Mouse (Mus musculus) neutrophil, adult 5-6 weeks (primary cell): Measurements from ENCODE around the gene Prss40. TPM values are rescaled to one million over a fixed set of nuclear protein-coding genes. Genes with fewer than 3 reads are reported as not detected.
"Not testable (repeated sequence)": the region's sequence is repeated elsewhere in the genome, so short reads cannot be mapped to it uniquely, and the experiment has no call there.

Experiments
- ATAC-seq: fragments of 151-379, 151-347 bp; 2 replicates; pipeline ENCODE4 v1.8.0; 2017; ENCODE audit warnings: mild to moderate bottlenecking, moderate TSS enrichment; ENCODE audit not compliant: insufficient number of reproducible peaks, poor library complexity, low FRiP score, severe bottlenecking; ENCODE audit errors: extremely low read depth
- total RNA-seq: library from RNA; stranded (forward); fragments of 200-1000 nt; gene quantifications from 2 replicates; pipeline ENCODE4 v1.2.3, GENCODE M21; 2017

The Prss40 gene
- total RNA-seq, 1 experiment from 2014 or later: not detected

GRCm38 (mm10) chr1:34536767-34537485, 23.8 kb downstream of the Prss40 start:
- no peak for ATAC-seq

DNA sequence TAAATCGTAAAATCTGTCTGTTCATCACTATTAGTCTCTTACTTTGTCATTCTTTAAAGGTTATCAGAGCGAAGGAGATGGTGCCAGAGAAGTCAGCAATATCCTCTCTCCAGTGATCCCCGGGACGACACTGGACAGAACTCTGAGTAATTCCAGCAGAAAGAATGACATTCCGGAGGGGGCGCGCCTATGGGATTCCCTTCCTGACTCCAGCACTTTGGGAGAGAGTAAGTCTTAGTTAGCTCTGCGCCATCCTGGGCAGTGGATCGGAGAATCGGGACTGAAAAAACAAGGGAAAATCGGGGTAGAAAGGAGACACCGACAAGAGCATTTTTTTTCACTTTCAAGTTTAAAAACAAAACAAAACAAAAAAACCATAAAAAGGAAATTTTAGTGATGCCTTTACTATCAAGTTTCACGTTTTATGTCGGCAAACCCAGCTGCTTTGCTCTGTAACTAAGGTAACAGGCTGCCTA, 24.4 kb downstream of the Prss40 start:
- ATAC-seq: no peak

DNA sequence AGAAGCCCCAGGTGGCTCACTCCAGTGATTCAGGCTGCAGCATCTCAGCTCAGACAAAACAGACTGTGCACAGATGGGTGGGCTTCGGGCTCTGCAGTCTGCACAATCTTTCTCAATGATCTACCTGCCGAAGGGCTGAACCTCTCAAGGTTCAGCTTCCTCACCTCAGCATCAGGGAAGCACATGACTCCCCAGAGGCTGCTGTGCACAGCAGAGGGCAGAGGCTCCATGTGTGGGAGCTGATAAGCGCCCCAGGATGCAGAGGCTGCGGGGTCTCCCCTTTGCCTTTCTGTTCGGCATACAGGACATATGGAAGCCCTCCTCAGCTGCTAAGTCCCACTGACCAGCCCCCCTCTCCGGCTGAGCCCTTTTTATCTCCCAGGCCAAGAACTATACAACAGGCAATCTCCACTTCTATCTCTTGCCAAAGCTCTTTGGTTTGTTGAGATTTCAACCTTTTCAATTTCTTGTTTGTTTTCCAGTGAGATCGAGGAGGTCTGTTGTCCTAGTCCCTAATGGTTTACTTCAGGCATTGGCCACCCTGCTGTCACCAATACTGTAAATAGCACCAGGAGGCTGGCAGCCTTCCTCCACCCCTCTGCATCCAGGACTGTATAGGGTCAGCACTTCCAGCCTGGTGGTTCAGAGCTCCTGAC, 25.6 kb downstream of the Prss40 start, which contains the start of gene Cfc1:
TSS of gene Cfc1 (plus strand) at position 606 of the 656 bp plus-strand sequence.
- ATAC-seq: not testable (repeated sequence)

- not testable (repeated sequence) for ATAC-seq
Measured at GRCm38 (mm10) chr1:34534574-34534973, 26.2 kb downstream of the Prss40 start.

- ATAC-seq: no peak
Measured at GRCm38 (mm10) chr1:34523647-34524046, 37.1 kb downstream of the Prss40 start.

- no peak for ATAC-seq
Measured at GRCm38 (mm10) chr1:34522850-34523244, 37.9 kb downstream of the Prss40 start.

DNA sequence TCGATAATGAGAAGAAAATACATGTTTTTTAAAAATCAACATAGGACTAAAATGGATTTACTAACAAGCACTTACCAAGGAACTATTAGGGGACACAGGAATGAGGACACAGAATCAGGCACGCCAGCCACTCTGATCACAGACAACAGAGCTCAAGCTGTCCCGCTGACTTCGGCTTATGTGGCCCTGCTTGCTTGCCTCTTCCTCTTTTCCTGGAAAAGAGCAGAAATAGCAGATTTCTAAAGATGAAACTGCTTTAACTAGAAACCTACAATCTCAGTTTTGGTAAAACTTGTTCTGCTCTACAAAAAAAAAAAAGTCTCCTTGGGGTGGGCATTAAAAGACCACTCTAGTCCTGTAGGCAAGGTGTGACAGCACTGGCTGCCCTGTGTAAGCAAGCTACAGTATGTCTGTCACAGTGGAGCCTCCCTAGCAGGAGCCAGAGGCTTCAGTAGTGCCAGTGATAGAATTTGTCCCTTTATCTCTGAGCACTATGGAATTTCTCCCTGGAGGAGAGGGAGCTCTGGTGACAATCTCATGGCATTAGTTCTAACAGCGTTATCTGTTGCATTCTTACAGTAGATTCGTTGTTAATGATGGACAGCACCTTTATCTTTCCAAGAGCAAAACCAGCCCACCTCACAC, 38.4 kb downstream of the Prss40 start:
- no peak for ATAC-seq

- ATAC-seq: no peak
Measured at GRCm38 (mm10) chr1:34518259-34518658, 42.5 kb downstream of the Prss40 start.

GRCm38 (mm10) chr1:34517797-34518196, 42.9 kb downstream of the Prss40 start:
- not testable (repeated sequence) for ATAC-seq

- ATAC-seq: not testable (repeated sequence)
Measured at GRCm38 (mm10) chr1:34517297-34517696, 43.4 kb downstream of the Prss40 start.

DNA sequence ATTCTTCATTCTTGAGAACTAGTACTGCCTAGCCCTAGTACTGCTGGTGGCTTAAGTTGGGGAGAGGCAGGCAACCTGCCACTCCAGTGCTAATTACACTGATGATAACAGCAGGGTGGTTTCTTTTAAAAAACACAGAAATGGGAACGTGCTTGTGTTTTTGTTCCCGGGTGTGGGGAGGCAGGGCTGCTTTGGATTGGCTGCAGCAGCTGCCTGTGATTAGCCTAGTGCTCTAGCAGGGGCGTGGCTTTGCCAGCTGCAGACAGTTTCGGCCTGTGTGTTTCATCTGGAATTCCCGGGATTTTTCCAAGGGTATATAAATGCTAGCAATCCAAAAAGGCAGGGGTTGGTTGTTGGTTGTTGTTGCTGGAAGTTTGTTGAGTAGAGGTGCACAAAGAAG, 44.1 kb downstream of the Prss40 start:
- no peak for ATAC-seq

DNA sequence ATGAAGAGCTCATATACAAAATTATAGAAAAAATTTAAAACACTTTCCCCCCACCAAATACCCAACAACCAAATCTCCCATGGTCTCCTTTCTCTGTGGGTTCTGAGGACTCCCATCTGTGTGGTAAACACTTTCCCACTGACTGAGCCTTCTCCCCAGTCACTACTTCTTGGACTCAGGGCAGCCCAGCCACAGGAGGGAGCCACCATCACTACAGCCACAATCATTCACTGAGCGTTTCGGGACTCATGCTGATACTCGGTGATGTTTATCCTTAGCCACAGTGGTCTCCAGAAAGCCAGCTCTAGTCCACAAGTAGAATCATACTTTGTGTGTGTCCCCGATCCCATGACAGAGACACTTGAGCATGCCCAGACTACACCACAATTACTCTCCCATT, 47.7 kb downstream of the Prss40 start:
- ATAC-seq: no peak

DNA sequence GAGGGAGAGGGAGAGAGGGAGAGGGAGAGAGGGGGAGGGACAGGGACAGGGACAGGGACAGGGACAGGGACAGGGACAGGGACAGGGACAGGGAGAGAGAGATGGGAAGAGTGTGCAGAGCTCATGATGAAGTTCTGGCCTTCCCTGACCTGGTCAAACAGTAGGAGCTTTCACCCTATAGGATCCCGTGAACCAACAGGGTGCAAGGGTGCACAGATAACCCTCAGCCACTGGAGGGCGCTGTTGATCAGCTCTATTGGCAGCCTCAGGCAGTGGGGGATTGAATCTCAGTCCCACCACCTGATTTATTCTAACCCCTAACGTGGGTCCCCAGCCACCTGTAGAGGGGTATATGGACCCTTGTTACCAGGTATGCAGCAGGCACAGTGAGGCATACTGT, 49.7 kb downstream of the Prss40 start:
- peak; percentile 74 for ATAC-seq

GRCm38 (mm10) chr1:34510575-34510981, 50.2 kb downstream of the Prss40 start:
- ATAC-seq: peak; percentile 75

GRCm38 (mm10) chr1:34507986-34508385, 52.8 kb downstream of the Prss40 start:
- ATAC-seq: no peak

DNA sequence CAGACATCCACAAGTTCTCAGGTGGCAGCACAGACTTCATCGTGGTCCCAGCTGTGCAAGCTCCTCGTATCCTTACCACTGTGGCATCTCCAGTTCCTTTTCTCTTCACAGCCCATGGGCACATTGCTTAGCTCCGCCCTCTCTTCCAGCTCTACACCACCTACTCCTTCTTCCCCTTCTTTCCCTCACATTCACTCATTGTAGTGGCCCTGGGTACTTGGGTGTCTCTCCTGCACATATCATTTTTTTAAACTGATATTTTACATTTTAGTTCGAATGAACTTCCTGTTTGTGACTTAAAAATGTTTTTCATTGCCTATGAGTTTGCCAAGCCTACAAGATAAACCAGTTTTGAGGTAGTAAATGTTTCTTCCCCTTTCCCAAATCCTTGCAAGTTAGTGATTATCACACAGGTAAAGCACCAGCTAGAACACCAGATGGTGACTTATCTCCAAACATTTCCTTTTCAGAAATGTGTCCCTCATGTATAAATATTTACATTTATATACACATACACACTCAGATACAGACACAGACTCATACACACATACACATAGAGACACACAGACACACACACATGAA, 54.7 kb downstream of the Prss40 start:
- no peak for ATAC-seq

DNA sequence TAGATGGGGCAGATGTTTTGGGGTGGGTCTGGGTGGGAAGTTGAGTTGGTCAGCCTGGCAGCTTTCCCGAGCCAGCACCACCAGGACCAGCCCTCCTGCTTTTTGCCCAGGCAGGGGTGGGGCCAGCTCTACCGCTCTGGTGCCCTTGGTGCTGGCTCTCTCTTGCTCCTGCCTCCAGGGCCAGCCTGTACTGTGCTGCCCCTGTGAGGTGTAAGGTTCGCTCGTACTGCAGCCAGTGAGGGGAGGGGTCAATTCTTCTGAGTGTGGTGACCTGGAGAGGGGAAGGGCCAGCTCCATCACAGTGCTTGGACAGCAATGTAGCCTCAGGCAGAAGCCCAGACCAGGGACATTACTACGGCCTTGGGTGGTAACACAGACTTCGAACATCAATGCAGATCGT, 55.4 kb downstream of the Prss40 start:
- no peak for ATAC-seq

- no peak for ATAC-seq
Measured at GRCm38 (mm10) chr1:34502991-34503390, 57.8 kb downstream of the Prss40 start.
